Mouse (Mus musculus) heart, embryonic 10.5 days (tissue): Measurements from ENCODE around the gene Il9. TPM values are rescaled to one million over a fixed set of nuclear protein-coding genes. Genes with fewer than 3 reads are reported as not detected.
A peak's percentile ranks its signal among the peaks of the same experiment; 100 is the strongest.

Experiments
- DNase-seq: peaks from one replicate; pipeline ENCODE4 v3.0.0-alpha.2; 2017; ENCODE audit warnings: low spot score
- H3K27ac ChIP-seq: fragments of 300-500 bp; sonication (generic); 2 replicates; pipeline ENCODE4 v1.5.1; 2016; ENCODE audit warnings: mild to moderate bottlenecking
- H3K27me3 ChIP-seq: fragments of 300-500 bp; sonication (generic); 2 replicates; pipeline ENCODE4 v1.6.1; 2016; ENCODE audit warnings: mild to moderate bottlenecking; ENCODE audit not compliant: poor library complexity, insufficient read depth, severe bottlenecking
- H3K36me3 ChIP-seq: fragments of 300-500 bp; sonication (generic); 2 replicates; pipeline ENCODE4 v1.6.1; 2016; ENCODE audit warnings: mild to moderate bottlenecking, moderate library complexity
- H3K4me1 ChIP-seq: fragments of 300-500 bp; sonication (generic); 2 replicates; pipeline ENCODE4 v1.6.1; 2016; ENCODE audit warnings: mild to moderate bottlenecking
- H3K4me3 ChIP-seq: fragments of 300-500 bp; sonication (generic); 2 replicates; pipeline ENCODE4 v1.5.1; 2016; ENCODE audit warnings: mild to moderate bottlenecking, moderate library complexity
- H3K9me3 ChIP-seq: fragments of 300-500 bp; sonication (generic); 2 replicates; pipeline ENCODE4 v1.6.1; 2016; ENCODE audit warnings: mild to moderate bottlenecking, moderate library complexity
- WGBS: fragments of 180-500 bp; shearing (Covaris S2); methylation state at CpG from one replicate; pipeline ENCODE4 v1.1.7; 2016; 5-methylcytosine and 5-hydroxymethylcytosine counted together
- polyA plus RNA-seq: library from polyadenylated mRNA; unstranded; fragments of >200 nt; fragmentation: Nextera tagmentation; extraction: Ambion mirVana; gene quantifications from 2 replicates; pipeline ENCODE4 v1.2.1, GENCODE M21; 2016

Gene Il9
- not detected in 2 replicates for polyA plus RNA-seq

- no peak within 1 kb of the TSS for H3K27ac ChIP-seq
- H3K9me3 ChIP-seq, result no peaks in the 10 kb centered on the region
- no peak for DNase-seq
- H3K27me3 ChIP-seq, result no peaks in the 10 kb centered on the region
- no peaks in the 10 kb centered on the region for H3K36me3 ChIP-seq
- WGBS, result 66% methylated on average over 3 of the region's 3 CpGs
- H3K4me3 ChIP-seq, result no peak within 1 kb of the TSS
- peaks cover 7% of the 10 kb centered on the region; the same call in 1 of the 2 replicates for H3K4me1 ChIP-seq
Observed at GRCm38 (mm10) chr13:56482146-56482545, at the start of gene Il9. Il9 (minus strand) TSS chr13:56482246.

GRCm38 (mm10) chr13:56529685-56530084 lies 47.6 kb upstream of the Il9 start:
- H3K36me3 ChIP-seq, result peaks cover 4% of the 10 kb centered on the region; the same call in 1 of the 2 replicates
- H3K9me3 ChIP-seq, result no peaks in the 10 kb centered on the region
- DNase-seq, result peak; percentile 22
- no peaks in the 10 kb centered on the region for H3K27me3 ChIP-seq
- no peaks in the 10 kb centered on the region for H3K4me1 ChIP-seq
- WGBS, result 58% methylated on average over 8 of the region's 8 CpGs
- no peak overlapping the region for H3K27ac ChIP-seq
- no peak overlapping the region for H3K4me3 ChIP-seq

- no peaks in the 10 kb centered on the region for H3K27me3 ChIP-seq
- 74% methylated on average over 4 of the region's 4 CpGs for WGBS
- H3K4me3 ChIP-seq, result no peak overlapping the region
Observed at GRCm38 (mm10) chr13:56529031-56529430, 47.0 kb upstream of the Il9 start.

GRCm38 (mm10) chr13:56528281-56528680 lies 46.2 kb upstream of the Il9 start:
- no peaks in the 10 kb centered on the region for H3K9me3 ChIP-seq
- no peaks in the 10 kb centered on the region for H3K36me3 ChIP-seq
- H3K27me3 ChIP-seq, result no peaks in the 10 kb centered on the region
- DNase-seq, result peak; percentile 50
- 85% methylated on average over 11 of the region's 11 CpGs for WGBS
- H3K4me1 ChIP-seq, result no peaks in the 10 kb centered on the region
- H3K27ac ChIP-seq, result no peak overlapping the region
- H3K4me3 ChIP-seq, result no peak overlapping the region

More at GRCm38 (mm10) chr13:56529031-56529430, 47.0 kb upstream of the Il9 start:
- peaks cover 2% of the 10 kb centered on the region; the same call in 1 of the 2 replicates for H3K36me3 ChIP-seq
- H3K27ac ChIP-seq, result no peak overlapping the region
- no peaks in the 10 kb centered on the region for H3K4me1 ChIP-seq
- H3K9me3 ChIP-seq, result no peaks in the 10 kb centered on the region
- DNase-seq, result no peak

- DNase-seq, result peak; percentile 68
- 79% methylated on average over 7 of the region's 7 CpGs for WGBS
- H3K4me1 ChIP-seq, result 0 out of 2 replicates have a peak, but pooled peaks cover under 1% of the 10 kb centered on the region
- H3K27me3 ChIP-seq, result no peaks in the 10 kb centered on the region
- H3K4me3 ChIP-seq, result no peak overlapping the region
- no peaks in the 10 kb centered on the region for H3K9me3 ChIP-seq
- H3K36me3 ChIP-seq, result no peaks in the 10 kb centered on the region
- no peak overlapping the region for H3K27ac ChIP-seq
Observed at GRCm38 (mm10) chr13:56527846-56528245, 45.8 kb upstream of the Il9 start.

- DNase-seq, result peak; percentile 66
- Histone ChIP-seq H3K9me3 (no peaks in the 10 kb centered on the region), H3K4me1 (peaks cover 10% of the 10 kb centered on the region), H3K4me3 (no peak overlapping the region), H3K27ac (no peak overlapping the region), H3K27me3 (no peaks in the 10 kb centered on the region), H3K36me3 (no peaks in the 10 kb centered on the region)
- WGBS, result 80% methylated on average over 12 of the region's 12 CpGs
Observed at GRCm38 (mm10) chr13:56526871-56527270, 44.8 kb upstream of the Il9 start.

GRCm38 (mm10) chr13:56522821-56523167 lies 40.7 kb upstream of the Il9 start:
- 6% methylated on average over 8 of the region's 8 CpGs for WGBS
- Histone ChIP-seq H3K4me3 (peak overlapping the region; percentile 83), H3K9me3 (no peaks in the 10 kb centered on the region), H3K4me1 (peaks cover 12% of the 10 kb centered on the region), H3K36me3 (no peaks in the 10 kb centered on the region), H3K27me3 (no peaks in the 10 kb centered on the region), H3K27ac (peak overlapping the region; percentile 77)
- DNase-seq, result no peak

GRCm38 (mm10) chr13:56522081-56522820 lies 40.2 kb upstream of the Il9 start, which contains the start of gene Fbxl21:
Fbxl21 (plus strand) TSS chr13:56522472.
- WGBS, result under 1% methylated on average over 56 of the region's 56 CpGs
- H3K27me3 ChIP-seq, result no peaks in the 10 kb centered on the region
- H3K36me3 ChIP-seq, result no peaks in the 10 kb centered on the region
- peak within 1 kb of the TSS; percentile 77 for H3K27ac ChIP-seq
- peak; percentile 98 for DNase-seq
- peaks cover 12% of the 10 kb centered on the region for H3K4me1 ChIP-seq
- no peaks in the 10 kb centered on the region for H3K9me3 ChIP-seq
- H3K4me3 ChIP-seq, result peak within 1 kb of the TSS; percentile 83

GRCm38 (mm10) chr13:56516816-56517215 lies 34.8 kb upstream of the Il9 start:
- no peaks in the 10 kb centered on the region for H3K36me3 ChIP-seq
- H3K9me3 ChIP-seq, result no peaks in the 10 kb centered on the region
- peaks cover under 1% of the 10 kb centered on the region; the same call in 1 of the 2 replicates for H3K4me1 ChIP-seq
- DNase-seq, result no peak
- H3K4me3 ChIP-seq, result no peak overlapping the region
- 64% methylated on average over 7 of the region's 7 CpGs for WGBS
- no peak overlapping the region for H3K27ac ChIP-seq
- H3K27me3 ChIP-seq, result no peaks in the 10 kb centered on the region

- Histone ChIP-seq H3K36me3 (no peaks in the 10 kb centered on the region), H3K4me1 (no peaks in the 10 kb centered on the region), H3K4me3 (no peak overlapping the region), H3K27me3 (no peaks in the 10 kb centered on the region), H3K27ac (no peak overlapping the region), H3K9me3 (no peaks in the 10 kb centered on the region)
- no peak for DNase-seq
- 66% methylated on average over 4 of the region's 4 CpGs for WGBS
Observed at GRCm38 (mm10) chr13:56516311-56516710, 34.3 kb upstream of the Il9 start.

- no peak overlapping the region for H3K27ac ChIP-seq
- H3K4me3 ChIP-seq, result no peak overlapping the region
- no peaks in the 10 kb centered on the region for H3K4me1 ChIP-seq
Observed at GRCm38 (mm10) chr13:56513595-56513994, 31.5 kb upstream of the Il9 start.

GRCm38 (mm10) chr13:56509796-56510195 lies 27.8 kb upstream of the Il9 start:
- H3K27ac ChIP-seq, result no peak overlapping the region
- H3K27me3 ChIP-seq, result no peaks in the 10 kb centered on the region
- no peaks in the 10 kb centered on the region for H3K4me1 ChIP-seq
- WGBS, result 85% methylated on average over 2 of the region's 2 CpGs
- no peak overlapping the region for H3K4me3 ChIP-seq
- no peaks in the 10 kb centered on the region; the same call in 1 of the 2 replicates for H3K9me3 ChIP-seq
- DNase-seq, result no peak
- no peaks in the 10 kb centered on the region for H3K36me3 ChIP-seq

More at GRCm38 (mm10) chr13:56513595-56513994, 31.5 kb upstream of the Il9 start:
- no peaks in the 10 kb centered on the region for H3K27me3 ChIP-seq
- no peak for DNase-seq
- no peaks in the 10 kb centered on the region for H3K9me3 ChIP-seq
- H3K36me3 ChIP-seq, result no peaks in the 10 kb centered on the region

- no peaks in the 10 kb centered on the region for H3K4me1 ChIP-seq
- no peaks in the 10 kb centered on the region for H3K27me3 ChIP-seq
- WGBS, result 72% methylated on average over 6 of the region's 6 CpGs
Observed at GRCm38 (mm10) chr13:56506871-56507496, 24.9 kb upstream of the Il9 start.

More at GRCm38 (mm10) chr13:56506871-56507496, 24.9 kb upstream of the Il9 start:
- Histone ChIP-seq H3K36me3 (no peaks in the 10 kb centered on the region), H3K27ac (no peak overlapping the region), H3K9me3 (no peaks in the 10 kb centered on the region; the same call in 1 of the 2 replicates), H3K4me3 (no peak overlapping the region)
- DNase-seq, result no peak
